Mouse (Mus musculus): ENCODE measurements around the gene Nfkbiz.
A peak's percentile ranks its signal among the peaks of the same experiment; 100 is the strongest.
"Not testable (repeated sequence)": the region's sequence is repeated elsewhere in the genome, so short reads cannot be mapped to it uniquely, and the experiment has no call there.

Nfkbiz gene

DNA sequence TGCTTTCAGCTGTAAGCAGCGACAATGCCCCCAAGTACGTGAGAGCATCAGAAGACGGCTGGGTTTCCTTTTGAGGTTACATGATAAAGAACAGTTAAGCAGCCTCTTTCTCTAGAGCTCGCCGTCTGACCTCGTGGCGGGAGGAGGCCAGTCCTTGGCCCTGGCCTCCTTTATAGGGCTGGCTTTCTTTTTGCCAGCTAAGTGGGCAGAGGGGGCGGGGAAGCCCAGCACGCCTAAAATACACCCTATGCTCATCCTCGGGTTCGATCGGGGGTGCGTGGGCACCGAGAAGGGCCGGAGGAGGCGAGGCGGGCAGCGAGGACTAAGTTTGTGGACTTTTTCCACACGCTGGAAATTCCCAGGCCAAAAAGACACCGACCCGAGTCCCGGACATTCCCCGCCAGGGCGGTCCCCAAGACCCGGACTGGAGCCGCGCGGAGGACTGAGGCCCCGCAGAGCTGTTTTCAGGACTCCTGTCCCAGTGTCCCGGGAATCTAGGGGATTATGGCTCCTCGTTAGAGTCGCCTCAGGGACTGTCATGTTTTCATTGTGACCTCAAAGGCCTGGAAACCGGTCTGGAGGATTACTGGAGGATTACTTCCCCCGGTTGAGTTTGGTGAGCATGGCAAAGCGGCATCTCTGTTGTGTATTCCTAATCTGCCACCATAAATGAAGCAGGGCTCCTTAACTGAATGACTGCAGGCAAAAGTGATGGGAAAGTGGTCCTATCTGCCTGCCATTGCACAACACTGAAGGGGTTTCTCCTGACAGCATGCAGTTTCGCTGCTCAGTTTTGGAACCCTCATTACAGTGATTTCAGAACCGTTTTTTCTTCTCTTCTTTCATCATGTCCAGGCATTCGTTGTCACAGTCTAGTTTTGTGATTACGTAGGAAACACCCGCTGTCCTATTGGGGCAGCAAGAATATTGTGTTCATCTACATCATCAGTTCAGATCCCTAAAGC, at the start of gene Nfkbiz:
Gene Nfkbiz (minus strand): TSS at position 390 of the 965 bp plus-strand sequence.
- peak; percentile 69 to 71 for DNase-seq

DNA sequence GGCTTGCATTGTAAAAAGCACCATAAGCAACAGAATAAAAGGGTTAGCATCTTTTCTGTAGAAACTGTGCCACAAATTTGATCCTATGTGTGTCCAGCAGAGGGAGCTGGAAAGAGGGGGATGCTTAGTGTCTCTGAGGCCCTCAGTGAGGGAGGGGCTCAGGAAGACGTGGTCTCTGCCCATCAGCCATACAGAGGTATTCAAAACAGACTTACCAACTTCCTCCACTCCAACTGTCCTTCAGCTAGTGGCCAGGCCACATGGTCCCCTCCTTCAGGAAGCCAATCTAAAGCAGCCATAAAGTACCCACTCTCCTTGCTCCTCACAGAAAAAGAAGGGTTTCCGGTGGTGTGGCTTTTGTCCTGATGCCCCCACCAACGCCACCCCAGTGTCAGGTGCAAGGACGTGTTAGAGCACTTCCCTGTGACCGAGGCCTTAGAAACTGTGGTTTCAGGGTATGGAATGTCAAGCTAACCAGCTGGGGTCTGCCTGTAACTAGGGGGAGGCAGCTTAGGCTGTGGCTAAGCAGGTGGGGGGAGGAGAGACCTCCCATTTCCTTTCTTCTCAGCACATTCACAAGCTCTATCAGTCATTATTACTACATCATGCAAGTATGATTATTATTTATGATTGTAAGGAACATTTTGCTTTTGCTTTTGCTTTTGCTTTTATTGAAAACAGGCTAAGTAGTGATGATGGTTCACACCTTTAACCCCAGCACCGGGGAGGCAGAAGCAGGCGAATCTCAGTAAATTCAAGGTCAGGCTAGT, 49.3 kb upstream of the Nfkbiz start:
- peak; percentile 34 to 41 for DNase-seq

DNA sequence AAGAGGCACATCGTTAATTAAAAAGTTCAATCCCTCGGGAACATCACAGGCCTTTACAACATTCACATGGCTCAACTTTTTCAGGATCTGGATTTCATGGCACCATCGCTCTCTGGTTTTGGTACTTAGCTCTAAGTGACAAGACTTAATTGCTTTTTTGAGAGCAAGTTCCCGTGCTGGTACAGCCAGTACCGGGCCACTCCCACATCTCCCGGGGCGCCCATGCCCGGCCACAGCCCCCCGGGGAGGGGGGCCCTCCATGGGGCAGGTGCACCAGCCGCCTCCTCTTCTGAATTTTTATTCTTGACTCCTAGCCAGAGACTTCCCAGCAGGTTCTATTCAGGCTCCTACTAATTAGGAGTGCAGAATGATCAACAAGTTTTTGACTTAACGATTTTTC, 45.5 kb upstream of the Nfkbiz start:
- DNase-seq = no peak

DNA sequence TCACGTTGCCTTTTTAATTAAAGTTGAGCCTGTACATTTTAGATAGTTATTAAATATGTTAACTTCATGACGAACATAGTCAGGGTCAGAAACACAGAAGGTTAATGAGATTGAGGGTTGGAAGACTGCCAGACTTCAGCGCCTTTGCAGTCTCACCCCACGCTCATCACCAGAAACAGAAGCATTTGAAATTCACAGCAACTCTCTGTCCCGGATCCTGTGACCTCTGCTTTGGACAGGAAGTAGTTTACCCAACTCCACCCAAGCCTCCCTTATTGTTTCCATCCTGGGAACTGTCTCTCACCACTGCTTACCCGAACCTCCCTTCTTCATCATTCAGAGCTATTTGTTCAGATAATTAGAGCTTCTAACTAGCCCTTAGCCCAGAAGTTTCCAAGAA, 37.3 kb upstream of the Nfkbiz start:
- no peak for DNase-seq

DNA sequence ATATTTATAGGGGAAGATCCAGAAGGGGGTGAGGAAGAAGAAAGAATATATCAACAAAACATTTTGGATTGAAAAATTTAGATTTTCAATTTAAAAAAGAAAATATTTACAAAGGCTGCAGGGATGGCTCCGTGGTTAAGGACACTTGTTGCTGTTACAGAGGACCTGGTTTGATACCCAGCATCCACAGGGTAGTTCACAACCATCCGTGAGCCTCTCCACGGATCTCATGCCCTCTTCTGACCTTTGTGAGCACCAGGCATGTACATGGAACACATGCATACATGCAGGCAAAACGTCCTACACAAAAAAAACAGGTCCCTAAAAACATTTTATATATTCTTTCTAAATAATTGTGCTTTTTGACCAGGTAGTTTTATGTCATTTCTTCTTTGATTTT, 25.1 kb upstream of the Nfkbiz start:
- no peak for DNase-seq

DNA sequence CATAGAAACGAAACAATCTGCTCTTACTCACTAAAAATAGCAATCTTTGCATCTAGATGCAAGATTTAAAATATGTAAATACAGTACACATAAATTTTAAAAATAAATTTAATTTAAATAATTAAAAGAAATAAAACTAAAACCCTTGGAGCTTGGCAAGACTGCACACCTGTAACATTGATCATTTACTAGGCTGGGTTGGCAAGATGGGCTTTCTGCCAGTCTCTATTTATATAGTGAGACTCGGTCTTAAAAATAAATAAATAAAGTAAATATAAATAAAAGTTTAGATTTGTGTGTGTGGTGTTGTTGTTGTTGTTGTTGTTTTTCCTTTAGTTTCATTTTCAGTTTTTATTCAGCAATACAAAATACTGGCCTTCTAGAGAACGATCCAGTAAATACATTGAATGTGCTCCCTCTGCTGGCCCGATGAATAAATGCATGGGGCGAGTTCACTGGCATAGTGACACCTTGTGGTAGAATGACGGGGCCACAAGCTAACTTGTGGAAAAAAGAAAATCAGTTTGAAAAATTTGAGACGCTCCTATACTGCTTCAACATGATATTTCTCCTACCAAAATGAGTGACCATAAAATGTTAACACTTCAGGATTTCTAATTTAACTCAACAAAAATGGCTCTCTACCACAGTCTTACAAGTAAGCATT, 24.6 kb upstream of the Nfkbiz start:
- DNase-seq = peak; percentile 43

DNA sequence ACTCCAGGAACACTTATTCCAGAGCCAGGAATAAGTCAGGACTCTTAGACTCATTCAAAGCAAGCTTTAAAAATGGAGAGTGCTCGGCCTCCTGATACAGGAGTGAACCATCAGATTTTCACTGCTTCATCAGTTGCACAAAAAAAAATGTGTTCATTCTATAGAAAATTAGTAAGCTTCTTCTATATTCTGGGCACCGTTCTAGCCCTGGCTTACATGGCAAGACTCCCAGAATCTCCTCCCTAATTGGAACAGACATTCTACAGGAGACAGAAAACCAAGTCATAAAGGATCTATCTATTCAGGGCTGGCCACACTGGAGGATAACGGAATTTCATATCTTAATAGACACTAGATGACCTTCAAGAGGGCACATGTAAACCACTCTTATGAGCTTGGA, 22.4 kb upstream of the Nfkbiz start:
- no peak for DNase-seq

DNA sequence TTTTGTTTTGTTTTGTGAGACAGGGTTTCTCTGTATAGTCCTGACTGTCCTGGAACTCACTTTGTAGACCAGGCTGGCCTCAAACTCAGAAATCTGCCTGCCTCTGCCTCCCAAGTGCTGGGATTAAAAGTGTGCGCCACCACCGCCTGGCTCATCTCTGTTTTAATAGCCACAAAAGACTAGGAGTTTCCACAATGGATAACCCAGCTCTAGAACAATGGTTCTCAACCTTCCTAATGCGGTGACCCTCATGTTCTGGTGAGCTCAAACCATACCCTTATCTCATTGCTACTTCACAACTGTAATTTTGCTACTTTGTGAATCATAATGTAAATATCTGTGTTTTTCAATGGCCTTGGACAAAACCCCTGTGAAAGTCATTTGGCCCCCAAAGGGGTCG, 20.7 kb upstream of the Nfkbiz start:
- DNase-seq = not testable (repeated sequence)

DNA sequence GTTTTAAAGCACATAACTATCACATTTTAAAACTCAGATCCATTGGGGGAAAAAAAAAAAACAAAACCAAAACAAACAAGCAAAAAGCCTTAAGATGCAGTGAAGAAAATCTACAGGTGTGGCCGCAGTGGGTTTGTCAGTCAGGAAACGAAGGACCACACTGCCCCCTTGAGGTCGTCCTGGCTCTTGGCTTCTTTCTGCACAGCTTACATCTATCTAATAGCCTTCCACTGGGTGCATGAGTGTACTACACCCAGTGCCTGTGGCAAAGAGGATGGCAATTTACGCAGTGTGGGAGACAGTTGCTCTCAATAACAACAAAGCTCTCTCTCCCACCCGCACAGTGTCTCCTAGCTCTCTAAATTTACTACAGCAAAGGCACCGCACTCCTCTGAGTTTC, 19.8 kb upstream of the Nfkbiz start:
- peak; percentile 75 to 80 for DNase-seq

DNA sequence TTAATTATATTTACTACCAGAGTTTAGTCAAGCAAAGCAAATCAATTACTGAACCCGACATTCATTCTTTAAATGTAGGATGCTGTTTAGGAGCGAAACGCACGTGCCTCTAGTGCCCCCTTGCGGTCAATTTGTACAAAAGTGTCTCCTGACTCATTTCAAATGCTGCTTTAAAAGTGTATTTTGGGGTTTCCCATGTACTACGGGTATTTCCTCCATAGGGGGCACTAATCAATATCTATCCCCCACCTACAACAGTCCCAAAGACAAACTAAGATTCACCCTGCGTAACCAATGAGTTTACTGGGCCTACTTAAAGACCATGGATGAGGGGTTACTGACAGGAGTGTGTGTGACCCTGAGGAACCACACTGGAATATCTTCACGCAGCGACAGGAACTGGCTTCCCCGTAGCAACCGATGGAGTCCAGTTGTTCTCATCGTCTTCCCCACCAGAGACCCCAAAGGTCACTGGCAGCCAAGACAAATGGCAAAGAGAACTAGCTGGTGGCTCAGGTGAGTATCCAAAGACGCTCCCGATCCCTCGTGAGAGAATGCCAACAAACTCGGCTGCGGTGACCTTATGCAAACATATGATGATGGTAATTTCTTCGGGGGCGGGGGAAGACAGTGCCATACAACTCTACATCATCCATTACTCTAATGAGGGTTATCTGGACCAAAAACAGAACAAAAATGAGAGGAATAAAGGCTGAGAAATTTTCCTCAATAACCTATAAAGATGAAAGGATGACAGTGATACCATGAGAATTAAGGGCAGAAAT, 14.4 kb upstream of the Nfkbiz start:
- DNase-seq = peak; percentile 62 to 68

DNA sequence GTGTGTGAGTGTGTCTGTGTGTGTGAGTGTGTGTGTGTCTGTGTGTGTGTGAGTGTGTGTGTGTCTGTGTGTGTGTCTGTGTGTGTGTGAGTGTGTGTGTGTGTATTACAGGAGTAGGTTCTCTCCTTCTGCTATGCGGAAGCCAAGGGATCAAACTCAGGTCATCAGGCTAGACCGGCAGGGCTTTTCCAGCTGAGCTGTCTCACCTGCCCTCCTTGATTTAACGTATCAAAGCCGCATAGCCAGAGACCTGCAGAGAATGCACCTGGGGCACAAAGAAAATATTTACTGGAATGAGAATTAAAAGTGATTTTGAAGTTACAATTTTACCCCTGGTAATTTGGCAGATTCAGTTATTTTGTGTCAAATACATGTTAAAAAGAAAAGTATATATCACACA, 13.8 kb upstream of the Nfkbiz start:
- no peak for DNase-seq

DNA sequence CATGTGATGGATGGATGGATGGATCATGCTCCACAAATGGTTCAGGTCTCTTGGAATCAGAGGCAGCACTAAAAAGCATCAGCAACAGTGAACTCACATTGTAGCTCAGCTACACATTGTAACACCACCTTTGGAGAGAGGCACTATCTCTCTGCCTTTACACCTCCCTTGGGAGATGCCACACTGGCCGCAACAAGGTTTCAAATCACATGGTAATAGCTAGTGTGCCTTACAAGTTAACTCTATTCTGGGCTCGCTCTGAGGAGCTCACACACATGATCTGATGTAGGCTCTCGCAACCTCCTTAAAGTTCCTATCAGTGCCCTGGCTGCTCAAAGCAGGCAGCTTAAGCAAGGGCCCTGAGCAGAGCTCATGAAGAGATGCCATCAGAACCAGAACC, 11.8 kb upstream of the Nfkbiz start:
- DNase-seq = no peak

DNA sequence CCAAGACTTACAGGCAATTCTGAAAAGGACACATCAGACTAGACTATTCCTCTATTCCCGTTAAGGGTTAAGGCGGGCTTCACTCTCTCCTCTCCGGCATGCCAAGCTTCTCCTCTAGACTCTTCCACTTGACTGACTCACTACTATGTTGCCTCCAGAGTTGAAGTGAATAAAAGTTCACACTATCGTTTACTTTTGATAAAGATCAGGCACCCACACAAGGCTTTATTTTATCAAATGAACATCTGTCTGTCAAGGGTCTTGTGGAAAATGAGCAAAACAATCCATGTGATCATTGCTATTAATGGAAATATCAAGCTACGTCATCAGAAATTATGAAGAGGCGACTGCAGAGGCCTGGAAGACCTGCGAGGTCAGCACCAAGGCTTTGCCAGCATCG, 9.0 kb upstream of the Nfkbiz start:
- no peak for DNase-seq

DNA sequence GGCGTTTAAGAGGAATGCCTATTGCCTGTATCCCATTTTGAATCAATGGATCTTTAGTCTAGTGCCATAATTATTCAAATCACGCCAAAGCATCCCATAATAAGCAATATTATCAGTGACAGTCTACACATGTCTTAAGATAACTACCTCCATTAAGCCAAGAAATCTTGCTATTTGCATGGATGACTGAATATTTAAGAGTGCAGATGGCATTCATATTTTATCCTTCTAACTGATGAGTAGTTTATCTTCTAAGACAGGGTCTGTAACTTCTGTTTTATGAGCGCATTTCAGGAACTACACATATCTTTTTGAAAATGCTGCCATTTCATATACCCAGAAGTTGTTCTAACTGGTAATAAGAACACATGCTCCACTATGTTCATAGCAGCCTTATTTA, 6.1 kb upstream of the Nfkbiz start:
- no peak for DNase-seq

DNA sequence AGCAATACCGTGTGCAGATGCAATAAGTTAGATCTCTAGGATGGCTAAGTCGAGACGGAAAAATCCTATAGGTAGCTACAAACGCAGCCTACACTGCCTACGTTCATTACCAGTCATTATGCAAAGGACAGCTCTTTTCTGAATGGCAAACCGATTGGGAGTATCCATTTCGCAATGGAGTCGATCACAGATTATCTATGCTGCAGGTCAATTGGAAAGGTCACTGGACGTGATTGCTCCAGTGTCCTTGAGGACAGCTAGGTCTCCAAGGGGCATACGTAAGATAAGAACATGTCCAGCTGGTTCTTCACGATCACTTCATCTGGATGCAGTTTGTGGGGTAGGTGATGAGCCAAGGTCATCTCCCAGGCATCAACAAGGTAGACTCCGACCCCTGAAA, 5.2 kb upstream of the Nfkbiz start:
- DNase-seq = no peak

DNA sequence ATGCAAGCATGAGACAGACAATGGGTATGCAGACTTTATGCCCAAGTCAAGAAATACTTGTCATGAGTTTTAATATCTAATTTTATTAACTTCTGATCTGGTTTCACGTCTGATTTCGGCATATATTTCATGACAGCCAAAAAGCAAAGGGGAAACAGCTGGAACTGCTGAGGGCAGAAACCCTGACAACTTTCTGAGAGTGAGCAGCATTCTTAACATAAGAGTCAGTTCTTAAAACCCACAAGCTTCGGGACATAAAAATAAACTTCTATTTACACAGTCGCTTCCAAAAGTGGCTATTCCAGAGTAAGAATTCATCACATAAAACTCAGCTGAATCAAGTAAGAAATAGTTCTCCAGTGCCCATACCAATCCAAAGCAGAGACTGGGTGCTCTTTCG, 4.4 kb upstream of the Nfkbiz start:
- DNase-seq = no peak

DNA sequence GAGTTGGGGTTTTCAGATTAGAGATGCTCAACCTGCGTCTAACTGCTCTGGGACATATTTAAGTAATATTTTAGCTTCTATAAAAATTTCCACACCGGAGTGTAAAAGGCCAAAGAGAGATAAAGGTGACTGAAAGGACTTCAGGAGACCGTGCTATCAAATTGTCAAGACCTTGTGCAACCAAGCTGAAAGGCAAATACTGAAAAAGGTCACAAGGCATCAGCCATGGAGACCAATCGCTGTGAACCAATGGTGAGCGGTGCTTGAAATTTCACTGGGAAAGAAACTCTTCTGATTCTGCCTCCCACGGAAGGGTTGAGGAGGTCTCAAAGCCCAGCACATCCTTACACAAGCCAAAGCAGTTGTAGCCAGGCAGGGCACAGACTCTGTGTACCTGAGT, 2.8 kb upstream of the Nfkbiz start:
- DNase-seq = no peak

DNA sequence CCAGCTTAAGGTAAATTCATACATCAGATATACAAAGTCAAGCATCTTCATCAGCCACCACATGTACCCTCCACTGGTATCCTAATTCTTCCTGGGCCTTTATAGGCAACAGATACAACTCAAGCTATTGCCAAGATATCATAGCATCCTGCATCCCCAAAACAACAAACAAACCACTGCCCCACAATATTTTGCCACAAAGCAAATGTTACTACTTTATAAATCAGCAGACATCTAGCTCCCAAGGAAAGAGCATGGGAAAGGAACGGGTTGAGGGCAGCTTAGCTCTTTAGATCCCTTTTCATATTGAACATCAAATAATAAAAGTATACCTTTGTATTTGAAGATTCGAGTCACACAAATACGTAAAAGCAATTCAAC, 580 bp downstream of the Nfkbiz start:
- DNase-seq = no peak

DNA sequence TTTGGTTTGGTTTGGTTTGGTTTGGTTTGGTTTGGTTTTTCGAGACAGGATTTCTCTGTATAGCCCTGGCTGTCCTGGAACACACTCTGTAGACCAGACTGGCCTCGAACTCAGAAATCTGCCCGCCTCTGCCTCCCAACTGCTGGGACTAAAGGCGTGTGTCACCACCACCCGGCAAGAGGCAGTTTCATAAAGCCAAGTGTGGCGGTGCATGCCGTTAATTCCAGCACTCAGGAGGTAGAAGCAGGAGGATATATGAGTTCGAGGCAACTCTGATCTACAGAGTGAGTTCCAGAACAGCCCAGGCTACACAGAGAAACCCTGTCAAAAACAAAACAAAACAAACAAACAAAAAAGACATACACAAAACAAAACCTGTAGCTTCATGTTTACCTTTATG, 1.0 kb downstream of the Nfkbiz start:
- not testable (repeated sequence) for DNase-seq

DNA sequence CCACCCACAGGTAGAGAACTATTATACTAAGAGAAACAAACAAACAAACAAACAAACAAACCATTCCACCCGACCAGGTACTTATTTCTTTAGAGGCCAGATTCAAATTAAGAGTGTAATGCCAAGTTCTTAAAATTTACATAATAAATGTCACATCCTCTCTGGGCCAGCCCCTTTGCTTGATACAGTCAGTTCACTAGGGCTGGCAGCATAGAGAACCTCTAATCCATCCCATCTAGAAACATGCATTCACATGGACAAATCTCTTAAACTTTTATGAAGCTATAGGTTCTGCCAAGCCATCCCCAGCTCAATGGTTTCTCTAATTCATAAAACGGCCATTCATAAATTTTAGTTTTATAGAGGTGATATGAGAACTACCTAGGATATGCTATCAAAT, 1.5 kb downstream of the Nfkbiz start:
- DNase-seq = no peak

DNA sequence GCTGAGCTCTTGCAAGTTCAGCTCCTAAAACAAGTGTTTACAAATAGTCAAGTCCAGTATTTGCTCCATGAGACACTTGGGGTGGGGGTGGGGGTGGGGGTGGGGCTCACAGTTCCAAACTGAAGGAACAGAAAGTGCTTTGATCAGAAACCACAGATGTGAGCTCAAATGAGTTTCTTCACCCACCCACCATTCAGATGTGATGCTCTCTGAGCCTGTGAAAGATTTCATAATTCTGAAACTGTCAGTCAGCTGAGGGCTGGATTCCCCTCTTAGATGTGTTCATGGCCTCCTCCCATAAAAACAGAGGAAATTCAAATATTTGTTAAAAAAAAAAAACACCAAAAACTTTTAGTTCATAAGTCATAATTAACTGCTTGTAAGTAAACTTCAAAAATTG, 2.9 kb downstream of the Nfkbiz start:
- no peak for DNase-seq

DNA sequence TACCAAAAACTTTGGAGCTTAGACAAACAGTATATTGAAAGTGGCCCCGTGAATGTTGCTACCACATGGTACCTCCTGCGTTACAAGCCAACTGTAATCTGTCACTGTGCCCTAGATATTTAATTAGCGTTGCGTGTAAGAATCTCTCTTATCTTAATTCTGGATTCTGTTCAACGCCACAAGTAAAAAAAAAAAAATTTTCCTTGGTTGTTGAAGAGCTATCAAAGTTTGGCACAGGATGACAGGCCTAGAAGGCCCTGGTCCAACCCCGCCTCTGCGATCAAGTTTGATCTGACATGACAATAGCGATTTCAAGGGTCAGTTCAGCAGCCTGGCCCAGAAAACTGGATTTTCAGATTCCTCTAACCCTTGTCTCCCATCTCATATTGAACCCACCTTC, 6.1 kb downstream of the Nfkbiz start:
- DNase-seq = no peak

DNA sequence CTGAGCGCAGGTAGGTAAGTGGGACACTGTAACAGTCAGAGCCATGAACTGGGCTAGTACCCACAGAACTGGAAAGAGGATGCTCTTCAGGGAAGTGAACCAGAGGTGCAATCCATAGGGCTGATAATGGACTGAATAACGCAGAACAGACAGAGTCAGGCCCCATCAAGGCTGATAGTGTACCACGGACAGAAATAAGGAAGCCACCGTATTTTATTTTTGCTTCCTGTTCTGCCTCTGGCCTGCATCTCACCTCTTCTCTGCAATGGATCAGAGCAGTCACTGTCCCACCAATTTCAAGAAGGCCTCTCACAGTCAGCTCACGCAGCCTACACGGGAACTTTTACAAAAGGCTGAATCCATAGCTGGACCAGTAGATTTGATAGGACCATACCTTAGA, 6.7 kb downstream of the Nfkbiz start:
- DNase-seq = no peak
